In genomic region chr2:122737894-122738830, GRCm38 (mm10) we compare ENCODE assay signal across 8 mouse cellular contexts. TPM values are rescaled to one million over a fixed set of nuclear protein-coding genes. Genes with fewer than 3 reads are reported as not detected.
A peak's percentile ranks its signal among the peaks of the same experiment; 100 is the strongest.
DNase-seq lines count a peak whose midpoint lies in the region; ATAC-seq lines count a peak whose summit lies in the region.

Bloc1s6 (plus strand) TSS chr2:122738503.

- peak within 1 kb of the TSS; percentile 81 for H3K4me3 ChIP-seq in brown adipose tissue, adult 24 weeks (ENCODE audit: insufficient read depth, low read depth, low read length)
- H3K4me3 ChIP-seq in heart, embryonic 13.5 days: peak within 1 kb of the TSS; percentile 93
- H3K4me3 ChIP-seq in liver, embryonic 12.5 days: peak within 1 kb of the TSS; percentile 96
- H3K4me3 ChIP-seq in stomach, embryonic 15.5 days (replicated peaks): peak within 1 kb of the TSS; percentile 88

- H3K27ac ChIP-seq in brown adipose tissue, adult 24 weeks (replicated peaks; ENCODE audit: low read depth, low read length): peak within 1 kb of the TSS; percentile 89
- H3K27ac ChIP-seq in heart, embryonic 13.5 days (replicated peaks): peak within 1 kb of the TSS; percentile 95
- H3K27ac ChIP-seq in liver, embryonic 12.5 days: peak within 1 kb of the TSS; percentile 82
- peak within 1 kb of the TSS; percentile 93 for H3K27ac ChIP-seq in stomach, embryonic 15.5 days

- WGBS in heart, embryonic 13.5 days: under 1% methylated on average over 50 of the region's 59 CpGs
- 1% methylated on average over 54 of the region's 59 CpGs for WGBS in liver, embryonic 12.5 days (ENCODE audit: insufficient replicate concordance)
- under 1% methylated on average over 59 of the region's 59 CpGs for WGBS in stomach, embryonic 15.5 days

- ATAC-seq in heart, embryonic 13.5 days (ENCODE audit: extremely low read depth, insufficient number of reproducible peaks, low FRiP score, low TSS enrichment): peak; percentile 80
- peak; percentile 94 for ATAC-seq in liver, embryonic 12.5 days
- peak; percentile 94 for ATAC-seq in stomach, embryonic 15.5 days (ENCODE audit: insufficient read depth, low FRiP score, low read depth)

- H3K4me2 ChIP-seq in heart, embryonic 13.5 days: peak within 1 kb of the TSS; percentile 84
- peak within 1 kb of the TSS; percentile 78 for H3K4me2 ChIP-seq in liver, embryonic 12.5 days
- peak within 1 kb of the TSS; percentile 69 for H3K4me2 ChIP-seq in stomach, embryonic 15.5 days

- DNase-seq in CD4-positive, CD25-positive, alpha-beta regulatory T cell, adult 2 months (ENCODE audit: low read depth, low spot score): peak; percentile 96
- DNase-seq in fat pad, adult 2 months (ENCODE audit: extremely low read depth, low read depth, low spot score): peak; percentile 36
- DNase-seq in kidney, postnatal 10 days: peak; percentile 93
- DNase-seq in natural killer cell, adult 2 months (ENCODE audit: low spot score in 2 of 2): peak; percentile 81 to 86

- H3K4me1 ChIP-seq in brown adipose tissue, adult 24 weeks (ENCODE audit: control insufficient read depth, insufficient read depth, insufficient read length, low read length): no peaks in the 10 kb centered on the region; the same call in 1 of the 2 replicates
- H3K4me1 ChIP-seq in heart, embryonic 13.5 days: peaks cover 10% of the 10 kb centered on the region
- peaks cover 13% of the 10 kb centered on the region for H3K4me1 ChIP-seq in liver, embryonic 12.5 days
- peaks cover 6% of the 10 kb centered on the region for H3K4me1 ChIP-seq in stomach, embryonic 15.5 days

- no peaks in the 10 kb centered on the region for H3K9me3 ChIP-seq in heart, embryonic 13.5 days
- no peaks in the 10 kb centered on the region for H3K9me3 ChIP-seq in liver, embryonic 12.5 days (replicated peaks)
- no peaks in the 10 kb centered on the region for H3K9me3 ChIP-seq in stomach, embryonic 15.5 days

- H3K36me3 ChIP-seq in heart, embryonic 13.5 days: peaks cover 11% of the 10 kb centered on the region
- peaks cover 7% of the 10 kb centered on the region; the same call in 1 of the 2 replicates for H3K36me3 ChIP-seq in liver, embryonic 12.5 days
- no peaks in the 10 kb centered on the region for H3K36me3 ChIP-seq in stomach, embryonic 15.5 days

- H3K27me3 ChIP-seq in heart, embryonic 13.5 days (replicated peaks): peaks cover 25% of the 10 kb centered on the region
- peaks cover 18% of the 10 kb centered on the region for H3K27me3 ChIP-seq in liver, embryonic 12.5 days (replicated peaks)
- peaks cover 6% of the 10 kb centered on the region; the same call in 1 of the 2 replicates for H3K27me3 ChIP-seq in stomach, embryonic 15.5 days (replicated peaks)

- peak within 1 kb of the TSS; percentile 96 for H3K9ac ChIP-seq in heart, embryonic 13.5 days
- H3K9ac ChIP-seq in liver, embryonic 12.5 days: peak within 1 kb of the TSS; percentile 90
- H3K9ac ChIP-seq in stomach, embryonic 15.5 days: peak within 1 kb of the TSS; percentile 86

RNA-seq across cellular contexts. Expression of gene Bloc1s6, which starts in this region (rescaled TPM):
- 23.5 and 25.0 TPM in 2 replicates for polyA plus RNA-seq in brown adipose tissue, adult 24 weeks (2012; ENCODE audit: insufficient read depth, insufficient read length, missing spikeins)
- polyA plus RNA-seq in heart, embryonic 13.5 days (2015; fragmentation: Nextera tagmentation; extraction: Ambion mirVana): 32.2 and 35.8 TPM in 2 replicates
- polyA plus RNA-seq in liver, embryonic 12.5 days (2016; fragmentation: Nextera tagmentation; extraction: Ambion mirVana): 23.2 and 24.2 TPM in 2 replicates
- polyA plus RNA-seq in stomach, embryonic 15.5 days (2015; fragmentation: Nextera tagmentation; extraction: Ambion mirVana): 43.4 and 50.0 TPM in 2 replicates

Comparison
In these comparisons a context has a peak if more than half of its experiments do, and no peak if none do; other contexts are left out.
1. Peak in every context shown above with its lines: DNase-seq, ATAC-seq, H3K4me3 ChIP-seq and H3K27ac ChIP-seq.
2. DNase-seq: peak in every context shown above with its lines; median percentile 96 in CD4-positive, CD25-positive, alpha-beta regulatory T cell, adult 2 months; 93 in kidney, postnatal 10 days; 84 in natural killer cell, adult 2 months; 36 in fat pad, adult 2 months.